Mouse (Mus musculus): ENCODE results near the gene Ptn. TPM values are rescaled to one million over a fixed set of nuclear protein-coding genes. Genes with fewer than 3 reads are reported as not detected.
A peak's percentile ranks its signal among the peaks of the same experiment; 100 is the strongest.

Ptn gene
- polyA plus RNA-seq, 1 experiment: 2.2 TPM

GRCm38 (mm10) chr6:36815992-36816391 is 6.0 kb upstream of the Ptn start:
- no peak for DNase-seq (ENCODE audit: low read depth)

- DNase-seq (ENCODE audit: low read depth): no peak
Measured at GRCm38 (mm10) chr6:36812666-36813515, 2.9 kb upstream of the Ptn start.

- DNase-seq (ENCODE audit: low read depth): no peak
Measured at GRCm38 (mm10) chr6:36810448-36810847, 428 bp upstream of the Ptn start.

GRCm38 (mm10) chr6:36809311-36809726 is 701 bp downstream of the Ptn start:
- DNase-seq (ENCODE audit: low read depth): no peak

- no peak for DNase-seq (ENCODE audit: low read depth)
Measured at GRCm38 (mm10) chr6:36808306-36809058, 1.5 kb downstream of the Ptn start.

- no peak for DNase-seq (ENCODE audit: low read depth)
Measured at GRCm38 (mm10) chr6:36806906-36807305, 3.1 kb downstream of the Ptn start.

- DNase-seq (ENCODE audit: low read depth): no peak
Measured at GRCm38 (mm10) chr6:36800309-36800946, 9.6 kb downstream of the Ptn start.

GRCm38 (mm10) chr6:36797066-36797655 is 12.9 kb downstream of the Ptn start:
- DNase-seq (ENCODE audit: low read depth): no peak

GRCm38 (mm10) chr6:36794535-36794934 is 15.5 kb downstream of the Ptn start:
- no peak for DNase-seq (ENCODE audit: low read depth)

- no peak for DNase-seq (ENCODE audit: low read depth)
Measured at GRCm38 (mm10) chr6:36793775-36794174, 16.2 kb downstream of the Ptn start.

- DNase-seq (ENCODE audit: low read depth): no peak
Measured at GRCm38 (mm10) chr6:36789261-36789660, 20.8 kb downstream of the Ptn start.

- DNase-seq (ENCODE audit: low read depth): no peak
Measured at GRCm38 (mm10) chr6:36788576-36789191, 21.3 kb downstream of the Ptn start.

GRCm38 (mm10) chr6:36784682-36785208 is 25.3 kb downstream of the Ptn start:
- DNase-seq (ENCODE audit: low read depth): no peak

GRCm38 (mm10) chr6:36782481-36782880 is 27.5 kb downstream of the Ptn start:
- DNase-seq (ENCODE audit: low read depth): no peak

GRCm38 (mm10) chr6:36777567-36778337 is 32.3 kb downstream of the Ptn start:
- DNase-seq (ENCODE audit: low read depth): no peak

GRCm38 (mm10) chr6:36777039-36777438 is 33.0 kb downstream of the Ptn start:
- DNase-seq (ENCODE audit: low read depth): no peak

- no peak for DNase-seq (ENCODE audit: low read depth)
Measured at GRCm38 (mm10) chr6:36775647-36776360, 34.2 kb downstream of the Ptn start.

GRCm38 (mm10) chr6:36772541-36772940 is 37.5 kb downstream of the Ptn start:
- no peak for DNase-seq (ENCODE audit: low read depth)

- DNase-seq (ENCODE audit: low read depth): no peak
Measured at GRCm38 (mm10) chr6:36769012-36769411, 41.0 kb downstream of the Ptn start.

GRCm38 (mm10) chr6:36766941-36767340 is 43.1 kb downstream of the Ptn start:
- DNase-seq (ENCODE audit: low read depth): peak; percentile 58
